Mouse (Mus musculus) common myeloid progenitor, adult 5-6 weeks (primary cell): ENCODE data around the gene Fam168a. TPM values are rescaled to one million over a fixed set of nuclear protein-coding genes. Genes with fewer than 3 reads are reported as not detected.

Experiments used
- total RNA-seq: library from RNA; stranded (forward); fragments of 200-1000, 187-1606 nt; gene quantifications from 2 replicates; pipeline ENCODE4 v1.2.3, GENCODE M21; 2017

Gene Fam168a
- total RNA-seq, 1 experiment from 2014 or later = 17.0 TPM

Other genes with a start within 250 kb of the Fam168a start
- gene Ucp3, start 233.6 kb upstream of the Fam168a start, total RNA-seq = not detected in 2 replicates
- 101 and 132 TPM in 2 replicates for gene Ucp2, start 213.3 kb upstream of the Fam168a start, total RNA-seq
- gene Dnajb13, start 191.7 kb upstream of the Fam168a start, total RNA-seq = 0.37 TPM in 1 of 2 replicates, not detected in the other
- gene Coa4, start 169.6 kb upstream of the Fam168a start, total RNA-seq = 11.0 and 22.6 TPM in 2 replicates
- 53.2 and 58.1 TPM in 2 replicates for gene Rab6a, start 99.2 kb upstream of the Fam168a start, total RNA-seq
- 70.3 and 84.2 TPM in 2 replicates for gene Mrpl48, start 98.3 kb upstream of the Fam168a start, total RNA-seq
- gene Plekhb1, start 44.2 kb upstream of the Fam168a start, total RNA-seq = 0.15 and 0.37 TPM in 2 replicates
- 5.5 and 18.3 TPM in 2 replicates for gene Relt, start 156.8 kb downstream of the Fam168a start, total RNA-seq
- 0.05 and 0.59 TPM in 2 replicates for gene Arhgef17, start 225.5 kb downstream of the Fam168a start, total RNA-seq